Mouse (Mus musculus) myocyte (in vitro differentiated cells): ENCODE measurements around the gene Otud7b. TPM values are rescaled to one million over a fixed set of nuclear protein-coding genes. Genes with fewer than 3 reads are reported as not detected.

ENCODE experiments used
- H3K27me3 ChIP-seq: one replicate; pipeline ENCODE4 v1.6.1; 2011; ENCODE audit not compliant: control insufficient read depth, insufficient read depth, insufficient read length
- H3K36me3 ChIP-seq: one replicate; pipeline ENCODE4 v1.6.1; 2011; ENCODE audit not compliant: control insufficient read depth, insufficient read depth
- H3K4me2 ChIP-seq: one replicate; pipeline ENCODE4 v1.6.1; 2011; ENCODE audit warnings: low read depth, control low read depth
- H3K4me3 ChIP-seq: one replicate; pipeline ENCODE4 v1.5.1; 2011; ENCODE audit warnings: mild to moderate bottlenecking, control low read depth, moderate library complexity
- H3K79me2 ChIP-seq: one replicate; pipeline ENCODE4 v1.6.1; 2011; ENCODE audit not compliant: control insufficient read depth, insufficient read depth
- H3ac ChIP-seq: one replicate; pipeline ENCODE4 v1.6.1; 2011; ENCODE audit not compliant: control insufficient read depth, insufficient read length
- CEBPB ChIP-seq: IDR thresholded peaks from 2 replicates; pipeline ENCODE4 v1.6.1; 2011; ENCODE audit warnings: mild to moderate bottlenecking, moderate library complexity; ENCODE audit not compliant: poor library complexity, insufficient read depth, severe bottlenecking
- E2F4 ChIP-seq: IDR thresholded peaks from one replicate; pipeline ENCODE4 v1.6.1; 2011; ENCODE audit warnings: mild to moderate bottlenecking, control low read depth, moderate library complexity; ENCODE audit not compliant: insufficient read depth
- MAX ChIP-seq: IDR thresholded peaks from one replicate; pipeline ENCODE4 v1.6.1; 2011; ENCODE audit warnings: low read depth, mild to moderate bottlenecking, control low read depth
- MYOD1 ChIP-seq, 3 experiments: IDR thresholded peaks; one replicate each; pipeline ENCODE4 v1.6.1; 2011; ENCODE audit warnings: control low read depth in 2 of 3, low read depth in 2 of 3, mild to moderate bottlenecking in 2 of 3, moderate library complexity in 1 of 3; ENCODE audit not compliant: insufficient read length in 2 of 3, control insufficient read depth in 1 of 3
- MYOG ChIP-seq, 3 experiments: IDR thresholded peaks; one replicate each; pipeline ENCODE4 v1.6.1; 2011; ENCODE audit warnings: control low read depth in 2 of 3, low read depth in 2 of 3, mild to moderate bottlenecking in 2 of 3; ENCODE audit not compliant: insufficient read length in 2 of 3, control insufficient read depth in 1 of 3, insufficient read depth in 1 of 3
- POLR2A ChIP-seq: IDR thresholded peaks from one replicate; pipeline ENCODE4 v1.6.1; 2011; ENCODE audit warnings: low read depth, mild to moderate bottlenecking, control low read depth, moderate library complexity; ENCODE audit not compliant: insufficient read length
- POLR2AphosphoS2 ChIP-seq: IDR thresholded peaks from one replicate; pipeline ENCODE4 v1.6.1; 2011; ENCODE audit warnings: low read depth, control low read depth; ENCODE audit not compliant: insufficient read length
- REST ChIP-seq: IDR thresholded peaks from one replicate; pipeline ENCODE4 v1.6.1; 2011; ENCODE audit warnings: mild to moderate bottlenecking, control low read depth, moderate library complexity; ENCODE audit not compliant: insufficient read depth, insufficient read length
- SRF ChIP-seq: IDR thresholded peaks from one replicate; pipeline ENCODE4 v1.6.1; 2011; ENCODE audit warnings: low read depth; ENCODE audit not compliant: control insufficient read depth, insufficient read length
- TCF12 ChIP-seq: IDR thresholded peaks from one replicate; pipeline ENCODE4 v1.6.1; 2011; ENCODE audit warnings: mild to moderate bottlenecking, control low read depth; ENCODE audit not compliant: poor library complexity, insufficient read depth, severe bottlenecking
- TCF3 ChIP-seq: IDR thresholded peaks from one replicate; pipeline ENCODE4 v1.6.1; 2011; ENCODE audit warnings: low read depth, control low read depth; ENCODE audit not compliant: insufficient read length
- USF1 ChIP-seq: IDR thresholded peaks from one replicate; pipeline ENCODE4 v1.6.1; 2011; ENCODE audit warnings: low read depth, mild to moderate bottlenecking, control low read depth, moderate library complexity
- polyA plus RNA-seq: library from polyadenylated mRNA; unstranded; fragments of >200 nt; fragmentation: generic; extraction: Trizol; gene quantifications from one replicate; pipeline ENCODE4 v1.2.1, GENCODE M21; 2012; ENCODE audit warnings: missing spikeins

Otud7b gene
- polyA plus RNA-seq, 1 experiment: 16.4 TPM

GRCm38 (mm10) chr3:96209242-96209641, 104.9 kb downstream of the Otud7b start:
- no peak overlapping the region for H3K4me3 ChIP-seq
- no peak overlapping the region for H3K4me2 ChIP-seq

More at GRCm38 (mm10) chr3:96209242-96209641, 104.9 kb downstream of the Otud7b start:
- Histone ChIP-seq H3K27me3 (no peaks in the 10 kb centered on the region), H3K79me2 (no peaks in the 10 kb centered on the region), H3ac (no peak overlapping the region), H3K36me3 (no peaks in the 10 kb centered on the region)
- TF ChIP-seq REST: no peak
- TF ChIP-seq E2F4: no peak
- no peak for TF ChIP-seq MAX
- TF ChIP-seq MYOD1 (IDR thresholded peaks at IDR 0.05; ENCODE audit: control insufficient read depth in 1 of 3, insufficient read length in 2 of 3, low read depth in 2 of 3): no peak
- no peak for TF ChIP-seq POLR2A
- TF ChIP-seq SRF: no peak
- TF ChIP-seq CEBPB: no peak
- TF ChIP-seq TCF12: no peak
- no peak for TF ChIP-seq USF1
- no peak for TF ChIP-seq POLR2AphosphoS2
- TF ChIP-seq TCF3: no peak
- no peak for TF ChIP-seq MYOG (IDR thresholded peaks at IDR 0.05; ENCODE audit: control insufficient read depth in 1 of 3, insufficient read depth in 1 of 3, insufficient read length in 2 of 3, low read depth in 2 of 3)

Other genes with a start within 250 kb of the Otud7b start
- 17.8 TPM for gene Prpf3, start 248.6 kb upstream of the Otud7b start, polyA plus RNA-seq
- gene Mrps21, start 233.0 kb upstream of the Otud7b start, polyA plus RNA-seq: 400 TPM
- gene Ciart, start 222.3 kb upstream of the Otud7b start, polyA plus RNA-seq: 22.4 TPM
- gene BC028528, start 212.5 kb upstream of the Otud7b start, polyA plus RNA-seq: 11.3 TPM
- 106 TPM for gene Aph1a, start 210.6 kb upstream of the Otud7b start, polyA plus RNA-seq
- gene Car14, start 199.8 kb upstream of the Otud7b start, polyA plus RNA-seq: 0.11 TPM
- 48.5 TPM for gene Anp32e, start 175.3 kb upstream of the Otud7b start, polyA plus RNA-seq
- gene Plekho1, start 108.5 kb upstream of the Otud7b start, polyA plus RNA-seq: 107 TPM
- gene Vps45, start 46.1 kb upstream of the Otud7b start, polyA plus RNA-seq: 22.0 TPM
- gene Mtmr11, start 57.5 kb downstream of the Otud7b start, polyA plus RNA-seq: 4.6 TPM
- gene Sf3b4, start 67.8 kb downstream of the Otud7b start, polyA plus RNA-seq: 77.5 TPM
- 0.28 TPM for gene Sv2a, start 76.6 kb downstream of the Otud7b start, polyA plus RNA-seq
- 88.0 TPM for gene Bola1, start 115.2 kb downstream of the Otud7b start, polyA plus RNA-seq
- not detected for gene Hist2h2ab, start 115.3 kb downstream of the Otud7b start, polyA plus RNA-seq
- gene Hist2h2ac, start 116.4 kb downstream of the Otud7b start, polyA plus RNA-seq: 1.3 TPM
- 2.2 TPM for gene Hist2h2be, start 116.6 kb downstream of the Otud7b start, polyA plus RNA-seq
- gene Hist2h3c2, start 134.6 kb downstream of the Otud7b start, polyA plus RNA-seq: 22.7 TPM
- gene Hist2h2aa2, start 135.7 kb downstream of the Otud7b start, polyA plus RNA-seq: 103 TPM
- not detected for gene Hist2h2aa1, start 141.0 kb downstream of the Otud7b start, polyA plus RNA-seq
- gene Hist2h3c1, start 142.2 kb downstream of the Otud7b start, polyA plus RNA-seq: not detected
- 1.1 TPM for gene Hist2h4, start 158.8 kb downstream of the Otud7b start, polyA plus RNA-seq
- gene Hist2h3b, start 164.1 kb downstream of the Otud7b start, polyA plus RNA-seq: 1.1 TPM
- 3.7 TPM for gene Hist2h2bb, start 165.2 kb downstream of the Otud7b start, polyA plus RNA-seq
- gene Fcgr1, start 189.4 kb downstream of the Otud7b start, polyA plus RNA-seq: 0.05 TPM